Mouse (Mus musculus): ENCODE results near the gene Gm10775.

The Gm10775 gene

GRCm38 (mm10) chr13:65259239-65259638, at the start of gene Gm10775:
Gene Gm10775 (plus strand): TSS chr13:65259539.
- no peak for DNase-seq

- no peak for DNase-seq
Measured at GRCm38 (mm10) chr13:65225945-65226344, 33.4 kb upstream of the Gm10775 start.

- DNase-seq: no peak
Measured at GRCm38 (mm10) chr13:65226657-65227056, 32.7 kb upstream of the Gm10775 start.

- DNase-seq: no peak
Measured at GRCm38 (mm10) chr13:65237211-65237610, 22.1 kb upstream of the Gm10775 start.

GRCm38 (mm10) chr13:65240509-65241098, 18.7 kb upstream of the Gm10775 start:
- DNase-seq: peak; percentile 98

- DNase-seq: peak; percentile 97
Measured at GRCm38 (mm10) chr13:65241099-65241626, 18.2 kb upstream of the Gm10775 start.

- peak; percentile 6 for DNase-seq
Measured at GRCm38 (mm10) chr13:65241627-65242318, 17.6 kb upstream of the Gm10775 start.

GRCm38 (mm10) chr13:65242319-65242787, 17.0 kb upstream of the Gm10775 start:
- no peak for DNase-seq

- DNase-seq: peak; percentile 35
Measured at GRCm38 (mm10) chr13:65243273-65243672, 16.1 kb upstream of the Gm10775 start.

GRCm38 (mm10) chr13:65258175-65258954, 974 bp upstream of the Gm10775 start:
- peak; percentile 11 for DNase-seq

GRCm38 (mm10) chr13:65262086-65262485, 2.7 kb downstream of the Gm10775 start:
- DNase-seq: no peak

GRCm38 (mm10) chr13:65277994-65278382, 18.6 kb downstream of the Gm10775 start:
- no peak for DNase-seq

GRCm38 (mm10) chr13:65278383-65279341, 19.3 kb downstream of the Gm10775 start, which contains the start of gene Zfp369:
Gene Zfp369 (plus strand): TSS chr13:65278814.
- peak; percentile 96 for DNase-seq

- no peak for DNase-seq
Measured at GRCm38 (mm10) chr13:65286771-65287170, 27.4 kb downstream of the Gm10775 start.

- DNase-seq: no peak
Measured at GRCm38 (mm10) chr13:65296354-65296753, 37.0 kb downstream of the Gm10775 start.

Data from lung, postnatal 36 days (tissue).